In genomic region chr7:30421175-30421889, GRCm38 (mm10) we compare ENCODE assay signal across 8 mouse cellular contexts. TPM values are rescaled to one million over a fixed set of nuclear protein-coding genes. Genes with fewer than 3 reads are reported as not detected.
A peak's percentile ranks its signal among the peaks of the same experiment; 100 is the strongest.
DNase-seq lines count a peak whose midpoint lies in the region; ATAC-seq lines count a peak whose summit lies in the region.

Nfkbid (plus strand) TSS chr7:30421732.

- peaks cover 6% of the 10 kb centered on the region; the same call in 1 of the 2 replicates for H3K36me3 ChIP-seq in intestine, embryonic 16.5 days (ENCODE audit: control insufficient read depth, insufficient read depth, low read length)
- peaks cover 13% of the 10 kb centered on the region for H3K36me3 ChIP-seq in liver, embryonic 15.5 days (replicated peaks)

- no peaks in the 10 kb centered on the region for H3K27me3 ChIP-seq in intestine, embryonic 16.5 days (replicated peaks; ENCODE audit: control insufficient read depth, insufficient read depth, low read length)
- peaks cover 13% of the 10 kb centered on the region; the same call in 1 of the 2 replicates for H3K27me3 ChIP-seq in liver, embryonic 15.5 days

- H3K4me3 ChIP-seq in intestine, embryonic 16.5 days (ENCODE audit: low read length), result peak within 1 kb of the TSS; percentile 63
- peak within 1 kb of the TSS; percentile 62 for H3K4me3 ChIP-seq in liver, embryonic 15.5 days (replicated peaks)

- peaks cover 9% of the 10 kb centered on the region; the same call in 1 of the 2 replicates for H3K4me1 ChIP-seq in intestine, embryonic 16.5 days (ENCODE audit: control insufficient read depth, insufficient read depth, low read length)
- peaks cover 32% of the 10 kb centered on the region for H3K4me1 ChIP-seq in liver, embryonic 15.5 days (replicated peaks)

- 8% methylated on average over 31 of the region's 31 CpGs for WGBS in intestine, embryonic 16.5 days
- 6% methylated on average over 31 of the region's 31 CpGs for WGBS in liver, embryonic 15.5 days (ENCODE audit: insufficient replicate concordance)

- peak; percentile 66 for ATAC-seq in intestine, embryonic 16.5 days
- ATAC-seq in liver, embryonic 15.5 days (ENCODE audit: insufficient read depth), result peak; percentile 20; the same call in 1 of the 2 replicates

- peak within 1 kb of the TSS; percentile 54 for H3K27ac ChIP-seq in intestine, embryonic 16.5 days (ENCODE audit: low read length)
- H3K27ac ChIP-seq in liver, embryonic 15.5 days (replicated peaks), result peak within 1 kb of the TSS; percentile 65

- peak within 1 kb of the TSS; percentile 90 for H3K4me2 ChIP-seq in intestine, embryonic 16.5 days (ENCODE audit: low read depth, low read length)
- H3K4me2 ChIP-seq in liver, embryonic 15.5 days, result peak within 1 kb of the TSS; percentile 89

- DNase-seq in 3134 (ENCODE audit: extremely low read depth, insufficient read length, low spot score) (peak; percentile 86), MN1 (ENCODE audit: low spot score) (peak; percentile 77)
- peak; percentile 72 to 80 for DNase-seq in cerebellum, postnatal 25 days
- DNase-seq in heart, adult 11 months, result peak; percentile 98
- peak; percentile 94 for DNase-seq in naive thymus-derived CD4-positive, alpha-beta T cell, adult 2 months (ENCODE audit: low read depth)
- DNase-seq in testis, postnatal 14 days (ENCODE audit: low spot score), result peak; percentile 43

- no peaks in the 10 kb centered on the region for H3K9me3 ChIP-seq in intestine, embryonic 16.5 days (ENCODE audit: control insufficient read depth, low read length)
- no peaks in the 10 kb centered on the region for H3K9me3 ChIP-seq in liver, embryonic 15.5 days (replicated peaks)

- H3K9ac ChIP-seq in intestine, embryonic 16.5 days (ENCODE audit: low read depth, low read length), result peak within 1 kb of the TSS; percentile 59
- H3K9ac ChIP-seq in liver, embryonic 15.5 days, result peak within 1 kb of the TSS; percentile 50

RNA-seq across cellular contexts. Expression of gene Nfkbid, which starts in this region (rescaled TPM):
- polyA plus RNA-seq in intestine, embryonic 16.5 days (2015; fragmentation: Nextera tagmentation; extraction: Ambion mirVana), result 2.6 TPM in 2 replicates
- polyA plus RNA-seq in liver, embryonic 15.5 days (2015; fragmentation: Nextera tagmentation; extraction: Ambion mirVana), result 1.6 and 1.8 TPM in 2 replicates

Comparison
In these comparisons a context has a peak if more than half of its experiments do, and no peak if none do; other contexts are left out.
1. Peak in every context shown above with its lines: DNase-seq, ATAC-seq, H3K4me3 ChIP-seq and H3K27ac ChIP-seq.
2. DNase-seq: peak in every context shown above with its lines; median percentile 98 in heart, adult 11 months; 94 in naive thymus-derived CD4-positive, alpha-beta T cell, adult 2 months; 86 in 3134; 77 in MN1; 76 in cerebellum, postnatal 25 days; 43 in testis, postnatal 14 days.